Mouse (Mus musculus) ovary, adult 2 months (tissue): ENCODE measurements around the gene Sertad2. TPM values are rescaled to one million over a fixed set of nuclear protein-coding genes. Genes with fewer than 3 reads are reported as not detected.

Experiments used
- polyA plus RNA-seq: library from polyadenylated mRNA; depleted of rRNA; stranded (reverse); fragments of >200 nt; gene quantifications from 2 replicates; pipeline ENCODE4 v1.2.3, GENCODE M21; 2012; rRNA removed

The Sertad2 gene
- polyA plus RNA-seq = 56.0 and 63.2 TPM in 2 replicates

GRCm38 (mm10) chr11:20542739-20543452, at the start of gene Sertad2:
Sertad2 (plus strand) TSS chr11:20543253.

Other genes with a start within 250 kb of the Sertad2 start
- 4.3 and 5.3 TPM in 2 replicates for gene Slc1a4, start 210.5 kb upstream of the Sertad2 start, polyA plus RNA-seq
- 29.8 and 58.9 TPM in 2 replicates for gene Aftph, start 198.3 kb downstream of the Sertad2 start, polyA plus RNA-seq